Mouse (Mus musculus): ENCODE measurements around the gene Klhl29. TPM values are rescaled to one million over a fixed set of nuclear protein-coding genes. Genes with fewer than 3 reads are reported as not detected.

Klhl29 gene
- total RNA-seq, 1 experiment, result 0.22 TPM

DNA sequence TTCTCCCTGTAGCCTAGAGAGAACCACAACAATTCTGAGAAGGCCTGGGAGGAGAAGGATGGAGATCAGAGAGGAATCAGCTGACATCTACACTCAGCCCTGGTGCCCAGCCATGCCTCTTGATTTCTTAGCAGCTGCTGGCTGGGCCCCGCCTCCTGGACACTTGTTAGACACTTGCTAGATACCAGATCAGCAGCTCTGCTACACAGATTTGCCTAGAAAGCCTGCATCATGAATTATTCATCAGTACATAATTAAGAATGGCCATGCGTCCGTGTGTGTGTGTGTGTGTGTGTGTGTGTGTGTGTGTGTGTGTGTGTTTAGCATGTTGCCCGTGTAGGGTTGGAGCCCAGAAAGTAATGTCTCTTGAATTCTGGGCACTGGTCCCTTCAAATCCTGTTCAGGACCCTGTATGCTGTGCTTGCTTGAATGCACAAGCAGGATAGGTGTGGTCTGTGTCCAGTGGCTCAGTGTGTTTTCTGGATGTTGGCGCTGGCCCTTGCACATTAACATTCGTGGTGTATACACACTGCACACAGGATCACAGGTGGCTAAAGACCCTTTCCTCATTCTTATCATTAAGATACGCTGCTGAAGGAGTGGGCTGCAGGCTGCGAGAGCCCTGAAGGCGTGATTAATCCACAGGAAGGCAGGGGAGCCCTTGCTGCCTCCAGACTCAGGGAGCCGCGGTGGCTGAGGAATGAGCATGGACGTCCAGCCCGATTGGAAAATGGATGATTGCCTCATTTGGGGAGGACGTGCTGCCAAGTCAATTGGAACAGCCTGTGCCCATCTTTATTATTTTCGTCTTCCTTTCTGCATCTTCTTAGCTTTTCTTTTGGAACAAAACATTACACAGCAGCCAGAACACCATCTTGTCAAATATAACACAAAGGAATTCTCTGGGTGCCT, 159.4 kb downstream of the Klhl29 start:
- no peak for DNase-seq (ENCODE audit: low read depth, low spot score)

DNA sequence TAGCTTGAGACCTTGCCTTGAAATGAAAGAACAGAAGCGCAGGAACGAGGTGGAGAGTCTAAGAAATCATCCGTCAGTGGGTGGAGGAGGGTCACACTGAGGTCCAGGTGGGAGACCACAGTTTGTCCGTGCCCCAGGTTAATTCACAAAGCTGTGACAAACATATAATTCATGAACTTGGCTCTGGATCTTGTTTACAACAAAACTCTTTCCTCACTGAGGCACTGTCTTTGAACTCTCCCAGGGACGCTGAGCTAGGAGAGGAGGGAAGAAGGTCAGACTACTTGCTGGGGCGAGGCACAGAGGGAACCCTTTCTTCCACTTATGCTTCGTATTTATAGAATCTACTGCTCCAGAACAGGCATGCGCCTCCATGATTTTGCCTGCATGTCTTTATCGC, 161.2 kb downstream of the Klhl29 start:
- Histone ChIP-seq H3K4me3 (ENCODE audit: insufficient read depth in 1 of 2, low read depth in 1 of 2, low read length in 2 of 2, poor library complexity in 1 of 2, severe bottlenecking in 1 of 2) (no peak overlapping the region), H3K4me1 (ENCODE audit: control insufficient read depth in 2 of 2, insufficient read depth in 2 of 2, low read length in 2 of 2, poor library complexity in 1 of 2) (peaks cover 3 to 6% of the 10 kb centered on the region in 2 experiments; a peak in 2 of 4 replicates), H3K9ac (ENCODE audit: insufficient read depth, low read depth, low read length, poor library complexity, severe bottlenecking) (no peak overlapping the region), H3K9me3 (ENCODE audit: control insufficient read depth, insufficient read depth, low read depth, low read length) (no peaks in the 10 kb centered on the region), H3K27ac (ENCODE audit: insufficient read depth, low read depth, low read length, poor library complexity, severe bottlenecking) (no peak overlapping the region), H3K36me3 (ENCODE audit: control insufficient read depth, insufficient read depth, low read length, poor library complexity, severe bottlenecking) (no peaks in the 10 kb centered on the region)
- in situ Hi-C loops (cut with MboI; ENCODE audit: low sequenced_read_pairs in 2 of 2, unreplicated experiment in 2 of 2), result no loop called here
- no peak for DNase-seq (ENCODE audit: low read depth, low spot score)
- TF ChIP-seq ZC3H11A (IDR thresholded peaks at IDR 0.05; ENCODE audit: borderline replicate concordance, low read depth, low read length) (no peak), ZNF384 (IDR thresholded peaks at IDR 0.05; ENCODE audit: low read depth, low read length) (no peak), CHD2 (IDR thresholded peaks at IDR 0.05; ENCODE audit: low read depth, low read length) (no peak), HCFC1 (IDR thresholded peaks at IDR 0.05; ENCODE audit: borderline replicate concordance, insufficient read depth, low read length) (no peak), MAFK (IDR thresholded peaks at IDR 0.05; ENCODE audit: insufficient read depth, low read depth, low read length) (no peak)

More for the DNA sequence above, 159.4 kb downstream of the Klhl29 start:
- Histone ChIP-seq H3K9me3 (ENCODE audit: control insufficient read depth, insufficient read depth, low read depth, low read length) (no peaks in the 10 kb centered on the region), H3K4me3 (ENCODE audit: insufficient read depth in 1 of 2, low read depth in 1 of 2, low read length in 2 of 2, poor library complexity in 1 of 2, severe bottlenecking in 1 of 2) (no peak overlapping the region), H3K9ac (ENCODE audit: insufficient read depth, low read depth, low read length, poor library complexity, severe bottlenecking) (no peak overlapping the region), H3K4me1 (ENCODE audit: control insufficient read depth in 2 of 2, insufficient read depth in 2 of 2, low read length in 2 of 2, poor library complexity in 1 of 2) (peaks cover 3% of the 10 kb centered on the region in 2 experiments; a peak in 2 of 4 replicates), H3K36me3 (ENCODE audit: control insufficient read depth, insufficient read depth, low read length, poor library complexity, severe bottlenecking) (no peaks in the 10 kb centered on the region), H3K27ac (ENCODE audit: insufficient read depth, low read depth, low read length, poor library complexity, severe bottlenecking) (no peak overlapping the region)
- in situ Hi-C loops (cut with MboI; ENCODE audit: low sequenced_read_pairs in 2 of 2, unreplicated experiment in 2 of 2), result no loop called here
- TF ChIP-seq MAFK (IDR thresholded peaks at IDR 0.05; ENCODE audit: insufficient read depth, low read depth, low read length), result no peak
- no peak for TF ChIP-seq ZNF384 (IDR thresholded peaks at IDR 0.05; ENCODE audit: low read depth, low read length)
- TF ChIP-seq CHD2 (IDR thresholded peaks at IDR 0.05; ENCODE audit: low read depth, low read length), result no peak
- no peak for TF ChIP-seq ZC3H11A (IDR thresholded peaks at IDR 0.05; ENCODE audit: borderline replicate concordance, low read depth, low read length)
- no peak for TF ChIP-seq HCFC1 (IDR thresholded peaks at IDR 0.05; ENCODE audit: borderline replicate concordance, insufficient read depth, low read length)

- in situ Hi-C loops (cut with MboI; ENCODE audit: low sequenced_read_pairs in 2 of 2, unreplicated experiment in 2 of 2), result no loop called here
- no peaks in the 10 kb centered on the region for H3K9me3 ChIP-seq (ENCODE audit: control insufficient read depth, insufficient read depth, low read depth, low read length)
- no peak overlapping the region for H3K9ac ChIP-seq (ENCODE audit: insufficient read depth, low read depth, low read length, poor library complexity, severe bottlenecking)
- H3K4me3 ChIP-seq (ENCODE audit: insufficient read depth in 1 of 2, low read depth in 1 of 2, low read length in 2 of 2, poor library complexity in 1 of 2, severe bottlenecking in 1 of 2), result no peak overlapping the region
- TF ChIP-seq HCFC1 (IDR thresholded peaks at IDR 0.05; ENCODE audit: borderline replicate concordance, insufficient read depth, low read length), result no peak
- no peak for TF ChIP-seq ZC3H11A (IDR thresholded peaks at IDR 0.05; ENCODE audit: borderline replicate concordance, low read depth, low read length)
- no peak for TF ChIP-seq ZNF384 (IDR thresholded peaks at IDR 0.05; ENCODE audit: low read depth, low read length)
- TF ChIP-seq MAFK (IDR thresholded peaks at IDR 0.05; ENCODE audit: insufficient read depth, low read depth, low read length), result no peak
- peaks cover 3 to 6% of the 10 kb centered on the region in 2 experiments; a peak in 2 of 4 replicates for H3K4me1 ChIP-seq (ENCODE audit: control insufficient read depth in 2 of 2, insufficient read depth in 2 of 2, low read length in 2 of 2, poor library complexity in 1 of 2)
- DNase-seq (ENCODE audit: low read depth, low spot score), result no peak
- H3K36me3 ChIP-seq (ENCODE audit: control insufficient read depth, insufficient read depth, low read length, poor library complexity, severe bottlenecking), result no peaks in the 10 kb centered on the region
- no peak overlapping the region for H3K27ac ChIP-seq (ENCODE audit: insufficient read depth, low read depth, low read length, poor library complexity, severe bottlenecking)
Measured at GRCm38 (mm10) chr12:5213339-5214104, 162.0 kb downstream of the Klhl29 start.

GRCm38 (mm10) chr12:5211884-5212283, 163.6 kb downstream of the Klhl29 start:
- Histone ChIP-seq H3K36me3 (ENCODE audit: control insufficient read depth, insufficient read depth, low read length, poor library complexity, severe bottlenecking) (no peaks in the 10 kb centered on the region), H3K9me3 (ENCODE audit: control insufficient read depth, insufficient read depth, low read depth, low read length) (no peaks in the 10 kb centered on the region), H3K4me1 (ENCODE audit: control insufficient read depth in 2 of 2, insufficient read depth in 2 of 2, low read length in 2 of 2, poor library complexity in 1 of 2) (peaks cover 0 to 3% of the 10 kb centered on the region in 2 experiments; a peak in 1 of 4 replicates), H3K27ac (ENCODE audit: insufficient read depth, low read depth, low read length, poor library complexity, severe bottlenecking) (no peak overlapping the region), H3K9ac (ENCODE audit: insufficient read depth, low read depth, low read length, poor library complexity, severe bottlenecking) (no peak overlapping the region), H3K4me3 (ENCODE audit: insufficient read depth in 1 of 2, low read depth in 1 of 2, low read length in 2 of 2, poor library complexity in 1 of 2, severe bottlenecking in 1 of 2) (no peak overlapping the region)
- DNase-seq (ENCODE audit: low read depth, low spot score), result no peak
- in situ Hi-C loops (cut with MboI; ENCODE audit: low sequenced_read_pairs in 2 of 2, unreplicated experiment in 2 of 2), result no loop called here
- TF ChIP-seq MAFK (IDR thresholded peaks at IDR 0.05; ENCODE audit: insufficient read depth, low read depth, low read length), result no peak

Measured in ES-E14 (cell line).